Mouse (Mus musculus): ENCODE results near the gene Sh3rf3. TPM values are rescaled to one million over a fixed set of nuclear protein-coding genes. Genes with fewer than 3 reads are reported as not detected.

Gene Sh3rf3
- total RNA-seq, 2 experiments from 2014 or later, result not detected

- no peak for ATAC-seq (replicated peaks; ENCODE audit: low FRiP score, poor library complexity, severe bottlenecking)
Measured at GRCm38 (mm10) chr10:58969351-58969750, 156.2 kb downstream of the Sh3rf3 start.

- ATAC-seq (replicated peaks; ENCODE audit: low FRiP score, poor library complexity, severe bottlenecking), result no peak
Measured at GRCm38 (mm10) chr10:58972115-58972514, 159.0 kb downstream of the Sh3rf3 start.

- no peak for ATAC-seq (replicated peaks; ENCODE audit: low FRiP score, poor library complexity, severe bottlenecking)
Measured at GRCm38 (mm10) chr10:58974138-58974537, 161.0 kb downstream of the Sh3rf3 start.

- ATAC-seq (replicated peaks; ENCODE audit: low FRiP score, poor library complexity, severe bottlenecking), result no peak
Measured at GRCm38 (mm10) chr10:58979320-58979959, 166.3 kb downstream of the Sh3rf3 start.

GRCm38 (mm10) chr10:58981674-58982329 is 168.6 kb downstream of the Sh3rf3 start:
- no peak for ATAC-seq (replicated peaks; ENCODE audit: low FRiP score, poor library complexity, severe bottlenecking)

- no peak for ATAC-seq (replicated peaks; ENCODE audit: low FRiP score, poor library complexity, severe bottlenecking)
Measured at GRCm38 (mm10) chr10:58982546-58983154, 169.5 kb downstream of the Sh3rf3 start.

GRCm38 (mm10) chr10:58991611-58992010 is 178.5 kb downstream of the Sh3rf3 start:
- no peak for ATAC-seq (replicated peaks; ENCODE audit: low FRiP score, poor library complexity, severe bottlenecking)

- ATAC-seq (replicated peaks; ENCODE audit: low FRiP score, poor library complexity, severe bottlenecking), result no peak
Measured at GRCm38 (mm10) chr10:58994726-58995125, 181.6 kb downstream of the Sh3rf3 start.

- no peak for ATAC-seq (replicated peaks; ENCODE audit: low FRiP score, poor library complexity, severe bottlenecking)
Measured at GRCm38 (mm10) chr10:58995132-58995531, 182.0 kb downstream of the Sh3rf3 start.

- no peak for ATAC-seq (replicated peaks; ENCODE audit: low FRiP score, poor library complexity, severe bottlenecking)
Measured at GRCm38 (mm10) chr10:59002361-59002760, 189.2 kb downstream of the Sh3rf3 start.

- ATAC-seq (replicated peaks; ENCODE audit: low FRiP score, poor library complexity, severe bottlenecking), result no peak
Measured at GRCm38 (mm10) chr10:59011415-59011814, 198.3 kb downstream of the Sh3rf3 start.

- ATAC-seq (replicated peaks; ENCODE audit: low FRiP score, poor library complexity, severe bottlenecking), result no peak
Measured at GRCm38 (mm10) chr10:59013618-59014017, 200.5 kb downstream of the Sh3rf3 start.

GRCm38 (mm10) chr10:59019302-59019973 is 206.3 kb downstream of the Sh3rf3 start:
- ATAC-seq (replicated peaks; ENCODE audit: low FRiP score, poor library complexity, severe bottlenecking), result no peak

- ATAC-seq (replicated peaks; ENCODE audit: low FRiP score, poor library complexity, severe bottlenecking), result no peak
Measured at GRCm38 (mm10) chr10:59050434-59050833, 237.3 kb downstream of the Sh3rf3 start.

GRCm38 (mm10) chr10:59056294-59056693 is 243.1 kb downstream of the Sh3rf3 start:
- ATAC-seq (replicated peaks; ENCODE audit: low FRiP score, poor library complexity, severe bottlenecking), result no peak

GRCm38 (mm10) chr10:59066804-59067203 is 253.6 kb downstream of the Sh3rf3 start:
- ATAC-seq (replicated peaks; ENCODE audit: low FRiP score, poor library complexity, severe bottlenecking), result no peak

- no peak for ATAC-seq (replicated peaks; ENCODE audit: low FRiP score, poor library complexity, severe bottlenecking)
Measured at GRCm38 (mm10) chr10:59072827-59073226, 259.7 kb downstream of the Sh3rf3 start.

- no peak for ATAC-seq (replicated peaks; ENCODE audit: low FRiP score, poor library complexity, severe bottlenecking)
Measured at GRCm38 (mm10) chr10:59076681-59077080, 263.5 kb downstream of the Sh3rf3 start.

GRCm38 (mm10) chr10:59077909-59078308 is 264.8 kb downstream of the Sh3rf3 start:
- ATAC-seq (replicated peaks; ENCODE audit: low FRiP score, poor library complexity, severe bottlenecking), result no peak

- no peak for ATAC-seq (replicated peaks; ENCODE audit: low FRiP score, poor library complexity, severe bottlenecking)
Measured at GRCm38 (mm10) chr10:59085604-59086003, 272.4 kb downstream of the Sh3rf3 start.

GRCm38 (mm10) chr10:59086578-59086977 is 273.4 kb downstream of the Sh3rf3 start:
- no peak for ATAC-seq (replicated peaks; ENCODE audit: low FRiP score, poor library complexity, severe bottlenecking)

Measured in erythroid progenitor cell, adult 5-6 weeks (primary cell).